Mouse (Mus musculus) splenic B cell, adult 2 months (primary cell): ENCODE measurements around the gene Ckap4.
A peak's percentile ranks its signal among the peaks of the same experiment; 100 is the strongest.

Source experiments
- DNase-seq: peaks from one replicate; pipeline ENCODE4 v3.0.0-alpha.2; 2011; ENCODE audit warnings: low read depth, low spot score
- H3K27me3 ChIP-seq: 2 replicates; pipeline ENCODE4 v1.6.1; 2012; ENCODE audit warnings: mild to moderate bottlenecking, low read length, moderate library complexity, mixed read lengths; ENCODE audit not compliant: control insufficient read depth, poor library complexity, insufficient read depth, severe bottlenecking
- H3K36me3 ChIP-seq: 2 replicates; pipeline ENCODE4 v1.6.1; 2012; ENCODE audit warnings: mild to moderate bottlenecking, low read length, moderate library complexity, mixed read lengths; ENCODE audit not compliant: control insufficient read depth, poor library complexity, insufficient read depth, severe bottlenecking

Gene Ckap4

DNA sequence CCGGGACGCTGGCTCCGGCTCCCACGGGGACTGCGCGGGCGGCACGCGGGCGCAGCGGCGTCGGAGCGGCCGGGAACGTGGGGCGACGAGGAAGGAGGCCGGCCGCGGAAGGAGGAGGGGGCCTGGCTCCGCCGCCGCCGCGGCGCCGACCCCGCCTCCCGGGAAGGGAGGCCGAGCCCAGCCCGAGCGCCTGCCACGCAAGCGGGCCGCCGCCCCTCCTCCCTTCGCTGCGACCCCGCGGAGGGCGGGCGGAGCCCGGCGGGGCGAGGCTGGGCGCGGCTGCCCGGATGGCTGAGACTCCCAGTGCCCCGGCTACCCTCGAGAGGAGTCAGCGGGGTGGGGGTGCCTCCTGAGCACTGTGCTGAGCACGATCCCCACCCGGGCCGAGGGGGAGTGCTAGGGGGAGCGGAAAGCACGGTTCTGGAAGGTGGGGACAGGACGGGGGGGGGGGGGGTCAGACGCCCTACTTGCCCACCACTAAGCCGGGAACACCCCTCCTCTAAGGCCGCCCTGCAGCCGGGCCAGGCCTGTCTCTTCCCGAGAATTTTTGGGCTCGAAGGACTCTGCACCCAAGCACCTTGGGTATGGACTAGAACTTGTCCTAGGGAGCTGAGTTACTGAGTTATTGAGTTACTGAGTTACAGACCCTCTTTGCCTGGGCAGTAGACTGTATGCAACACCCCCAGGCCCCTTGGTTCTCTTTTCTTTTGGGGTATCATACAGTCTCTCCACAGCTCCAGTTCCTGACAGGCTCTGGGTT lies at the start of gene Ckap4:
TSS of gene Ckap4 (minus strand) at position 151 of the 760 bp plus-strand sequence.
- Histone ChIP-seq H3K27me3 (no peaks in the 10 kb centered on the region), H3K36me3 (no peaks in the 10 kb centered on the region)
- peak; percentile 49 for DNase-seq

DNA sequence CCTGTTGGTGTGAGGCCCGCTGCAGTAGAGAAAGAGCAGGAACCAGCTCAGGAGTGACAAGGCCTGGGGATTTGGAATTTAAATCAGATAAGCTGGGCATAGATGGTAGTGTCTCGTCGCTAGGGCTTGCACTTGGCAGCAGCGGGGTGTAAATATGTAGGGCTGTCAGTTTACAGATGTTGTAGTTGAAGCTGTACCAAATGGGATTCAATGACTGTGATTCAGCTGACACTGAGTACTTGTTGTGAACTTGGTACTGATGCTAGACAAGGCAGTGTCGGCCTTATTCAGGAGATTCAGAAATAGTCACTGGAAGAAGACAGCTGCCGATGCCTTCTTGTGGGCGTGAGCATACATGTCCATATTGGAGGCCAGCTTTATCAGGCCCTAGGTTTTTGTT lies 48.4 kb upstream of the Ckap4 start:
- no peak for DNase-seq
- H3K36me3 ChIP-seq = peaks cover 7% of the 10 kb centered on the region

DNA sequence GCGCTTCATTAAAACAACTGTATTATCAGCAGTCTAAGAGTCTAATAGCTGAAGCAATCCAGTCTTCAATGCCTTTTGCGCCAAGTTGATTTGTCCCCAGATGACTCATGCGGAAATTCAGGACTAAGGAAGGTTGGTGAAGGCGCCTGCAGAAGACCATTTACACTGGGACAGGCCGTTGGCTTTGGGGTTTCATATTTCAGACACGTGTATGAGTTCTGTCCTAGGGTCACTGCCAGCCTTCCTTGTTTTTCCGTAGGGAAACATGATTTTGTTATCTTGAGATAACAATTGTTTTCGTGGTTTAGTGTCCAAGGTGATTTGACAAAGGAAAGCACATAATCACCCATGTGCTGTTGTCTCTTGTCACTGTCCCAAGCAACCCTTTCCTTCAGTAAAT lies 47.3 kb upstream of the Ckap4 start:
- DNase-seq = no peak
- no peaks in the 10 kb centered on the region for H3K27me3 ChIP-seq

More for the DNA sequence above, 48.4 kb upstream of the Ckap4 start:
- H3K27me3 ChIP-seq = no peaks in the 10 kb centered on the region

DNA sequence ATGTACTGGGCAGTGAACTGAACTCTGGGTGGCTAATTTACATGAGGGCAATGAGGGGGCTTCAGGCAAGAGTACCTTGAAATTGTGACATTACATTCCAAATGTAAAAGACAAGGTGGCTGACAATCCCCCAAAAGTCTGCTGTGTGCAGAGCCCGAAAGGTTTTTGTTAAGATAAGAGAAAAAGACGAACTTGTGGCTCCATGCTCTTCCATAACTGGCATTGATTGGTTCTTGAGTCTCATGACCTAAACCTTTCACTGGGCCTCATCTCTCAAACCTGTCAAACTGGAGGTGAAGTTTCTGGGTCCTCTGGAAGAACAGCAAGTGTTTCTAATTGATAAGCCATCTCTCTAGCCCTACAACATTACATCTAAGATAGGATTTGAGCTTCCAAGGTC lies 45.7 kb upstream of the Ckap4 start:
- Histone ChIP-seq H3K27me3 (no peaks in the 10 kb centered on the region), H3K36me3 (peaks cover 2% of the 10 kb centered on the region; the same call in 1 of the 2 replicates)
- DNase-seq = no peak

More for the DNA sequence above, 47.3 kb upstream of the Ckap4 start:
- peaks cover 5% of the 10 kb centered on the region for H3K36me3 ChIP-seq

DNA sequence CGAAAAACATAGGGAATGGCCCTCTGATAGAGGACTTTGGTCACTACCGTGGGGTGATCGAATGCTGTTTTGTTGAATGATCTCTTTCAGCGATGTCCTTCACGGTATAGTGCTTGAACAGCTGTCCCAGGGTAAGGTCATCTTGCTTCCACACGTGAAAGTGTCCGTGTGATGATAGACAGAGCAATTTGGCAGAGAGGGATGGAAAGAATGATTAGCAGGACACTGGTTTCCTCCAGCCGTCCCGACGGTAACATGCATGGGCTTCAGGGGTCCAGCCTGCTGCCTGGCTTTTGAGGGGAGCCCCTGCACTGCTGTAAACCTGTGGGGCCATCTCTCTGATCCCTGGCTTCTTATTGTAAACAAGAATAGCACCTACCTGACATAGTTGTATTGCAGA lies 44.9 kb upstream of the Ckap4 start:
- DNase-seq = no peak
- peaks cover 2% of the 10 kb centered on the region; the same call in 1 of the 2 replicates for H3K36me3 ChIP-seq
- H3K27me3 ChIP-seq = no peaks in the 10 kb centered on the region

DNA sequence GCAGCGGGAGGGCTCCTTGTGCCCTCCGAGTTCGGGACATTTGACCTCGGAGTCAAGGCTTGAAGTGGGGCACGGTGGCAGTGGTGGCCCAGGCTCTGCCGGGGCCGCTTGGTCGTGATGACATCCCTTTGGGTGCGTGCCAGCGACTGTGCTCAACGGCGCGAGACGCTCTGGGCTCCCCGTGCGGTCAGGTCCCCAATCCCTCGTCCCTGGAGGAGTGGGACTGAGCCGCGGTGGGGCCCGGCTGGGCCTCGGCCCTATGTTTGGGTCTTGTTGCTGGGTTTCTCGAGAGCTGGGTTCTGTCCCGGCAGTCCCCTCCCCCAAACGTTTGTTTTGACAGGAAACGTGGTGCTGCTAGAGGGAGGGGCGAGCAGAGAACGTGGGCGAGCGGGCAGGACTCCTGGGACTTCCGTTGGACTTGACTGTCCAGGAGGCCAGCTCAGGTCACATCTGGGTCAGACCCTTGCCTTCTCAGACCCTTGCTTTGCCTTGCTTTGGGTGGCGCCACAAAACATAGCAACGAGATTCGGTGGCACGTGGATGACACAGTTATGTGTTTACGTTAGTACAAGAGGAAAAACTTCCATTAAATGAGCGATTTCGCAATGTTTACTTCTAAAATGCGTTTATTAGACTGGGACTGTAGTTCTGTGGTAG lies 43.3 kb upstream of the Ckap4 start:
- DNase-seq = peak; percentile 86
- no peaks in the 10 kb centered on the region for H3K27me3 ChIP-seq
- H3K36me3 ChIP-seq = peaks cover 2% of the 10 kb centered on the region; the same call in 1 of the 2 replicates

DNA sequence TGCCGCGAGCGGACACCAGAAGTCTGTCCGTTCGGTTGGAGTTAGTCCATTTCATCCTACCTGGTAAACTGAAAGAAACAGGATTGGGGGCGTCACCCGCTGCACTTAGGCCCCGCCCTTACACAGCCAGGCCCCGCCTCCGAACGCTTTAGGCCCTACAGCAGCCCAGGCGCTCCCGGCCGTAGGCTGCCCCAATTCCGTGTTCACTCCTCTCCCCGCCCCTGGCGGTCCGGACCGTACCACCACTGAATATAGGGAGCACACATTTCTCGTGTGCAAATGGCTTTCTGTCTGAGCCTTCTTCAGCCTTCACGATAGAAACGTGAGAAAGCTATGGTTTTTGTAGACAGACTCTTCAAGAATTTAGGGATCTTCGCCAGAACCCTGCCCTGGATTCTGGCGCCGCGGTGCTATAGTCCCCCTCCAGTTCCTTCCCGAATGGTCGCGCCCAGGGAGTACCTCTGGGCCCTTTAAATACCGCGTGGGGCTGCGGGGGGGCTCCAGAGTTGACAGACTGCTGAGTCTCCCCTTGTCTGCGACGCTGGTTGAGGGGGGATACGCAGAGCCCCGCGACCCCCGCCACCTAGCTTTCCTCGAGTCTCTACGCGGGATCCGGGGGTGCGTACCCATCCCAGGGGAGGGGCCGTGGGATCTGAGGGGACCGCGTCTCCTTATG lies 42.7 kb upstream of the Ckap4 start, which contains the start of gene Tcp11l2:
TSS of gene Tcp11l2 (plus strand) at position 232 of the 676 bp plus-strand sequence.
- H3K36me3 ChIP-seq = peaks cover 2% of the 10 kb centered on the region; the same call in 1 of the 2 replicates

DNA sequence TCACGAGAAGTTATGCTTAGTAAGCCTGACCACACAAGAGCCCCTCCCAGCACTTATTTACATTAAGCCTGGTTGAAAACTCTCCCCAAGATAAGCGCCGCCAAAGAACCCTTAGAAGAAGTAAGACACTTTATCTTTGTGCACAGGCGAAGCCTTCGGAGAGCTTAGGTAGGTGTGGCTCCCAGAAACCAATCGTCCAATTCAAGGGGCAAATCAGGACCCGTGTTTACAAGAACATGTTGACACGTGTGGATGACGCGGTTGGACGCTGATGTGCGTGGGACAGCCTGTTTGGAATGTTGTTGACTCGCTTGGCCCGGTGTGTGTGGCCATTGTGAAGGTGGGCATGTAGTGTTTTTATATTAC lies 42.1 kb upstream of the Ckap4 start:
- H3K27me3 ChIP-seq = no peaks in the 10 kb centered on the region
- H3K36me3 ChIP-seq = no peaks in the 10 kb centered on the region
- peak; percentile 90 for DNase-seq

More for the DNA sequence above, 42.7 kb upstream of the Ckap4 start, which contains the start of gene Tcp11l2:
- DNase-seq = peak; percentile 97
- H3K27me3 ChIP-seq = no peaks in the 10 kb centered on the region

DNA sequence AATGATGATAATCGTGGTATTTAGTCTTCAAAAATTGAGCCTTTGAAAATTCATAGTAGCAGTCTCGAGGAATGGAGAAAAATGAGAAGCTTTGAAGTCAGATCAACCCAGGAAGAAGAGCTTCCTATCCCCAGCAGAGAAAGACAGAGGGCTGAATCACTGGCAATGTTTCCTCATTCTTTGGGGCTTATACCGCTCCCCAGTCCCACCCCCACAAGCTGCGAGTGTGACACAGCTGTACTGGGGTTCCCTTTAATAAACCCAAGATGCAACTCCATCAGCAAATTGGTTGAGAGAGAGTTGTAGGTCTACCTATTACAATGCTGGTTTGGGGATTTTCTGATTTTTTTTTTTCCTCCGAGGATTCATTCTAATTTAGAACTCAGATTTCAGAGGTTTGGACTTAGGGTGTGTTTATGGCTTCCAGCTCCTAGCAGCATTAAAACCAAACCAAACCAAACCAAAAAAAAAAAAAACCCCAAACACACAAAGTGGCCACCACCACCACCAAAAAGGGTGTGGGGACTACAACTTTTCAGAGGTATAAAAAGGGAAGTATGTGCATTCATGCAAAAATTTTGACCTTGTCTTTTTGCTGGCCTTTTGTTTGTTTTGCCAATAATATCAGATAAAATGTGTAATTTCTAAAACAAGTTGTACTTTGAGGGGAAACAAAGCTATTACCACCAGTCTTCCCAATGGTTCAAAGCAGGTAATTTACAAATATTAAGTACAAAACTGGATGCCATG lies 40.0 kb upstream of the Ckap4 start:
- DNase-seq = peak; percentile 69
- no peaks in the 10 kb centered on the region for H3K36me3 ChIP-seq
- no peaks in the 10 kb centered on the region for H3K27me3 ChIP-seq

DNA sequence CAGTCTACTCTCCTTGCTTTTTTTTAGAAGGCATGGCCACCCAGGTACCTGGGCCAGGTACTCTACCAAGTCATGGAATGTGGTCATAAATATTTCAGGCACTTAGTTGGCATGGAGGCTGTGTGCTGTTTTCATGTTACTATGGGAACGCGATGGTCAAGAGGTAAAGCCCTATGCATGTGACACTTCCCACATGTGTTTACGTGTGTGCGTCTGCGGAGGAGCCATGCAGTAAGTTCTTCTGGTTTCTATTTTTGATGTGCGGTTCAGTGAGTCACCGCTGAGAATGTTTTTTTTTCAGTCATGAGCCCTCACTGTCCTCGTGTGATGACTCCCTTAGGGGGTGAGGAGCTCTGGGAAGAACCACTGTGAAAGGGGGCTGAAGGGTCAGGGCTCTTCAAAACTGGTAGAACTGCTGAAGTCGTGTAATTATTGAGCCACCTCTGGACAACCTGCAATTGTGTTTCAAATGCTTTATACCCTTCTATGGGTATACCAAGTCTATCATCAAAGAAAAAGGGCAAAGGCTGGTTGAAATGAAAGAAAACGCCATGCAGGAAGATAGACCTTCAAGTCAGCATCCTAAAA lies 37.3 kb upstream of the Ckap4 start:
- peak; percentile 91 for DNase-seq
- Histone ChIP-seq H3K27me3 (no peaks in the 10 kb centered on the region), H3K36me3 (no peaks in the 10 kb centered on the region)

DNA sequence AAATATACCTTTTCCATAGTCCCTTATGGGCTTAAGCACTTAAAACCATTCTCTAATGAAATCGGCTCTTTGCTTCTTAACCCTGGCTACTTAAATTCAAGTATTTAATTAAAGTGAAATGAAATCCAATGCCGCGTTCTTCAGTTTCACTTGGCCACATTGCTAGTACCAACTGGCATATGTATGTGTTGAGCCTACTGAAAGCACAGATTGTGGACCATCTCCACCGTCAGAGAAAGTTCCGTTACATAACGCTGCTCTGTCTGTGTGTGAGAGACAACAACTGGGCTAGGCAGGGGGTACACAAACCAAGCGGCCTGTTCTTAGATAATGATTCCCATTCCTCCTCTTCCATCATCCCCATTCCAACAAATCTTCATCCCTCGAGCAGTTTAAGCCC lies 30.6 kb upstream of the Ckap4 start:
- no peaks in the 10 kb centered on the region for H3K36me3 ChIP-seq
- H3K27me3 ChIP-seq = no peaks in the 10 kb centered on the region
- no peak for DNase-seq

DNA sequence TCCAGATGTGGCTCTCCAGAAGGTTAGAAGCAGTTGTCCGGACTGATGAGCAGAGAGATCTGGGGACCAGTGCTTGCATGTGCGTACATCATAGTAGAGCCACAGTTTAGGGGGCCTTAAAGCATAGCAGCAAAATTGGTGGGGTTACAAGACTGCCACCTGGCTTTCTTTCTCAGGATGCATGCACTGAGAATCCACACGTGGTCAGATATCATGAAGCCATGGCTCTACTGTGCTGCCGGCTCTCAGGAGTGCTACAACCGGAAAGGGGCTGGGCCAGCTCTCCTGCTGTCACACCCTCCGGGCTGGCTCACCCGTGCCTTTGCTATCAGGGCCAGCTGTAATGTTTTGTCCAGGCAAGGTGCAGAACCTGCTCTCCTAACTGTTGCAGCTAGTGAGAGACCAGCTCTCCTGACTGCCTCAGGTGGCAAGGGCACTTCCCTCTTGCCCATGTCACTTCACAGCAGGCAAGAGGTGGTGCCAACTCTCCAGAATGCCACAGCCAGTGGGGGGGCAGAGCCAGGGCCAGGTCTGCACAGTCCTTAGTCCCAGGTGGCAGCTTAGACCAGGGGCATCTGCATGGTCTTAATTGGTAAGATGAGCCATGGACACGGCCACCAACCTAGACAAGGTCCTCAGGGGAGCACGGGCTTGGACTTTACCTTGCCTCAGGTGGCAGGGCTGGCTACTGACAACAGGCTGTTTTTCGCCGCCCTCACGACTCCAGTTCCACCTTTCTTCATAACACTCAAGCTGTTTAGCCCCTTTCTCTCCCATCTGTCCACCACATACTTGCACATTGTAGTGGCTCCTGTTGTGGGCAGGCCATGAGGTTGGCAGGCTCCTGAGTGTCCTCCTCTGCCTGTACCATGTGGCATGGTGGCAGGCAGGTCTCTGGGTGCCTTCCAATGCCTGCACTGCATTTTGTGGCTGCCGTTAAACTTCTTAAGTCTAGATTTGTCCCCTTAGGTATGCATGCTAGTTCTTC lies 29.0 kb upstream of the Ckap4 start:
- Histone ChIP-seq H3K36me3 (no peaks in the 10 kb centered on the region), H3K27me3 (no peaks in the 10 kb centered on the region)
- DNase-seq = peak; percentile 78

DNA sequence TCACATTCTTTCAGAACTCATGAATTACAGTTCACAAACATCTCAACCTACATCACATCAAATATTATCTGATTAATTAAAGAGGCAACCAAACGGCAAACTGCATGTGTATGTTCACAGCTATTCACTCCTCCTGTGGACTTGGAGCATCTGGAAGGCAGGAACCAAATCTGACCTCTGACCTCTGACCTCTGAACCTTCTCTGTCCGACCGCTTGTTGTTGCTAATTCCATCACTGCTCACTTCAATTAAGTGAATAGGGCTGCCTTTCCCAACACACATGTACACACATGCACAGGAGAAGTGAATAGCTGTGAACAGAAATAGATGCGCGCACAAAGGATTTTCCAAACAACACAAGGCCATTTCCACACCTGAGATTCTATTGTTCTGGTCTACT lies 28.3 kb upstream of the Ckap4 start:
- Histone ChIP-seq H3K27me3 (no peaks in the 10 kb centered on the region), H3K36me3 (no peaks in the 10 kb centered on the region)
- no peak for DNase-seq
